Mouse (Mus musculus): ENCODE results near the gene Atp8a2. TPM values are rescaled to one million over a fixed set of nuclear protein-coding genes. Genes with fewer than 3 reads are reported as not detected.
"Not testable (repeated sequence)": the region's sequence is repeated elsewhere in the genome, so short reads cannot be mapped to it uniquely, and the experiment has no call there.

Atp8a2 gene
- polyA plus RNA-seq, 1 experiment: 17.4 TPM

GRCm38 (mm10) chr14:59960214-59960890 is 236.6 kb downstream of the Atp8a2 start:
- DNase-seq (ENCODE audit: low read depth): peak; percentile 78
- TF ChIP-seq CTCF (IDR thresholded peaks at IDR 0.05; ENCODE audit: borderline replicate concordance, extremely low read depth, insufficient read depth, insufficient read length) (no peak), POLR2A (IDR thresholded peaks at IDR 0.05; ENCODE audit: borderline replicate concordance, extremely low read depth, insufficient read depth, insufficient read length, poor library complexity, severe bottlenecking) (no peak)

- peak; percentile 71 for DNase-seq (ENCODE audit: low read depth)
- TF ChIP-seq CTCF (IDR thresholded peaks at IDR 0.05; ENCODE audit: borderline replicate concordance, extremely low read depth, insufficient read depth, insufficient read length) (no peak), POLR2A (IDR thresholded peaks at IDR 0.05; ENCODE audit: borderline replicate concordance, extremely low read depth, insufficient read depth, insufficient read length, poor library complexity, severe bottlenecking) (no peak)
These were observed 237.3 kb downstream of the Atp8a2 start for GRCm38 (mm10) chr14:59959723-59960122.

GRCm38 (mm10) chr14:59949983-59950382 is 247.0 kb downstream of the Atp8a2 start:
- TF ChIP-seq POLR2A (IDR thresholded peaks at IDR 0.05; ENCODE audit: borderline replicate concordance, extremely low read depth, insufficient read depth, insufficient read length, poor library complexity, severe bottlenecking) (no peak), CTCF (IDR thresholded peaks at IDR 0.05; ENCODE audit: borderline replicate concordance, extremely low read depth, insufficient read depth, insufficient read length) (no peak)
- DNase-seq (ENCODE audit: low read depth): peak; percentile 74

- TF ChIP-seq POLR2A (IDR thresholded peaks at IDR 0.05; ENCODE audit: borderline replicate concordance, extremely low read depth, insufficient read depth, insufficient read length, poor library complexity, severe bottlenecking): no peak
- peak; percentile 88 for TF ChIP-seq CTCF (IDR thresholded peaks at IDR 0.05; ENCODE audit: borderline replicate concordance, extremely low read depth, insufficient read depth, insufficient read length)
- DNase-seq (ENCODE audit: low read depth): peak; percentile 91
These were observed 253.9 kb downstream of the Atp8a2 start for GRCm38 (mm10) chr14:59942864-59943611.

GRCm38 (mm10) chr14:59942199-59942598 is 254.8 kb downstream of the Atp8a2 start:
- no peak for DNase-seq (ENCODE audit: low read depth)
- TF ChIP-seq POLR2A (IDR thresholded peaks at IDR 0.05; ENCODE audit: borderline replicate concordance, extremely low read depth, insufficient read depth, insufficient read length, poor library complexity, severe bottlenecking) (no peak), CTCF (IDR thresholded peaks at IDR 0.05; ENCODE audit: borderline replicate concordance, extremely low read depth, insufficient read depth, insufficient read length) (no peak)

- DNase-seq (ENCODE audit: low read depth): no peak
- TF ChIP-seq POLR2A (IDR thresholded peaks at IDR 0.05; ENCODE audit: borderline replicate concordance, extremely low read depth, insufficient read depth, insufficient read length, poor library complexity, severe bottlenecking) (no peak), CTCF (IDR thresholded peaks at IDR 0.05; ENCODE audit: borderline replicate concordance, extremely low read depth, insufficient read depth, insufficient read length) (no peak)
These were observed 264.6 kb downstream of the Atp8a2 start for GRCm38 (mm10) chr14:59932355-59932754.

- no peak for TF ChIP-seq POLR2A (IDR thresholded peaks at IDR 0.05; ENCODE audit: borderline replicate concordance, extremely low read depth, insufficient read depth, insufficient read length, poor library complexity, severe bottlenecking)
- TF ChIP-seq CTCF (IDR thresholded peaks at IDR 0.05; ENCODE audit: borderline replicate concordance, extremely low read depth, insufficient read depth, insufficient read length): no peak
- no peak for DNase-seq (ENCODE audit: low read depth)
These were observed 265.4 kb downstream of the Atp8a2 start for GRCm38 (mm10) chr14:59931412-59932058.

- not testable (repeated sequence) for DNase-seq (ENCODE audit: low read depth)
These were observed 267.8 kb downstream of the Atp8a2 start for GRCm38 (mm10) chr14:59929190-59929589.

GRCm38 (mm10) chr14:59928781-59929180 is 268.2 kb downstream of the Atp8a2 start:
- TF ChIP-seq POLR2A (IDR thresholded peaks at IDR 0.05; ENCODE audit: borderline replicate concordance, extremely low read depth, insufficient read depth, insufficient read length, poor library complexity, severe bottlenecking) (no peak), CTCF (IDR thresholded peaks at IDR 0.05; ENCODE audit: borderline replicate concordance, extremely low read depth, insufficient read depth, insufficient read length) (no peak)
- no peak for DNase-seq (ENCODE audit: low read depth)

GRCm38 (mm10) chr14:59927804-59928203 is 269.2 kb downstream of the Atp8a2 start:
- TF ChIP-seq POLR2A (IDR thresholded peaks at IDR 0.05; ENCODE audit: borderline replicate concordance, extremely low read depth, insufficient read depth, insufficient read length, poor library complexity, severe bottlenecking): no peak
- no peak for TF ChIP-seq CTCF (IDR thresholded peaks at IDR 0.05; ENCODE audit: borderline replicate concordance, extremely low read depth, insufficient read depth, insufficient read length)
- DNase-seq (ENCODE audit: low read depth): no peak

- no peak for DNase-seq (ENCODE audit: low read depth)
- TF ChIP-seq POLR2A (IDR thresholded peaks at IDR 0.05; ENCODE audit: borderline replicate concordance, extremely low read depth, insufficient read depth, insufficient read length, poor library complexity, severe bottlenecking): no peak
- TF ChIP-seq CTCF (IDR thresholded peaks at IDR 0.05; ENCODE audit: borderline replicate concordance, extremely low read depth, insufficient read depth, insufficient read length): no peak
These were observed 277.1 kb downstream of the Atp8a2 start for GRCm38 (mm10) chr14:59919865-59920264.
